Mouse (Mus musculus): ENCODE results near the gene Urgcp.
A peak's percentile ranks its signal among the peaks of the same experiment; 100 is the strongest.
"Not testable (repeated sequence)": the region's sequence is repeated elsewhere in the genome, so short reads cannot be mapped to it uniquely, and the experiment has no call there.

Gene Urgcp

GRCm38 (mm10) chr11:5761820-5762632 lies at the start of gene Urgcp:
Urgcp (minus strand) TSS chr11:5762376.
- peak; percentile 92 to 95 for DNase-seq

DNA sequence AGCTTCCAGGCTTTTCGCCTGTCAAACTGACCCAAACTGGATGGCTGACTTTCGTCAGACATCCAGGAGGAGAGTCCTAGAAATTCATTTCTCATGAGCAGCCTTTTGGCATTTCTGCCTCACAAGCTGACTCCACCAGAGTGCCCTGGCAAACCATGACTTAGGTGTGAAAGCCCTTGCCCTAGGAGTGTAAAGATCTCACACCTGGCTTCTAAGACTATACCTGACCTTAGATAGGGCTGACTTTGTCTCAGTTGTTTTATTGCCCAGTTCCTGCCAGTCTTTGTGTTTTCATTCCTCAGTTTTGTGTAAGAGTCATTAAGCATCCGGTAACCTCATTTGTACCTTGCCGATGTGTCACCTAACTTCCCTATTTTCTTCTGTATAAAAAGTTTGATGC lies 47.3 kb upstream of the Urgcp start:
- DNase-seq, result not testable (repeated sequence)

- DNase-seq, result no peak
These were observed 45.8 kb upstream of the Urgcp start for GRCm38 (mm10) chr11:5807956-5808355.

DNA sequence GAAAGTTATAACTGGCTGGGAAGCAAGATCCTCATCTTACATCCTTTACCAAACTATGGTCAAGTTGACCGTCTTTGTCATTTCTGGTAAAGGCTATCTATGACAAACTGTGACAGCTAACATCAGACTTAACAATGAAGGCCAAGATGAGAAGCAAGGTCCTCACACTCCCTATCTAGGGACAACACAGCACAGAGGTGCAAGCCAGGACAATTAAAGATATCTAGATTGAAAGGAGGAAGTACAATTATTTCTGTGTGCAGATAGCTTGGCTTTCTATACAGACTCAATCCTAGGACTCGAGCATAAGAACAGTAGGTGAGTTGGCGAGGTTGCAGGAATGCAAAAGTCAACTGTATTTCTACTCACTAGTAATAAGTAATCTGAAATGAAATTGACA lies 43.5 kb upstream of the Urgcp start:
- DNase-seq, result no peak

- DNase-seq, result no peak
These were observed 42.0 kb upstream of the Urgcp start for GRCm38 (mm10) chr11:5804174-5804573.

DNA sequence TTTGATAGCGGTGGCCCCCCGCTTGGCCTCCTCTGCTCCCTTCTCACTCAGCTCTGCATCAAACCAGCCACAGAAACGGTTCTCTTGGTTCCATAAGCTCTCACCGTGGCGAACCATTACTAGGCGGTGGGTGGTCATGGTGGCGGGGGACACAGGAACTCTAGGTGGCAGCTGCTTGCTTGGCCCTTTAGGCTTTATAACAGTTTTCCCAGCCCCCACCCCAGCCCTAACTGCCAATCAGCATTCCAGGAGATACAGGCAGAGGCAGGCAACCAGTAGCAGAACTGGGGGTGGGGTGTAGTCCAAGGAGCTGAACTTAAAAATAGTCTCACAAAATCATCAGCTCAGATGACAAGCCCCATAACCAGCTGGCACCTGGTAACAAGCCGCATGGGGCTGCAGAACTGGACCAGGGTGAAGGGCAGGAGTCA lies 41.4 kb upstream of the Urgcp start, which contains the start of gene Pgam2:
TSS of gene Pgam2 (minus strand) at position 183 of the 431 bp plus-strand sequence.
- no peak for DNase-seq

GRCm38 (mm10) chr11:5802457-5803217 lies 40.5 kb upstream of the Urgcp start:
- no peak for DNase-seq

- no peak for DNase-seq
These were observed 39.8 kb upstream of the Urgcp start for GRCm38 (mm10) chr11:5802005-5802404.

GRCm38 (mm10) chr11:5801511-5801910 lies 39.3 kb upstream of the Urgcp start:
- no peak for DNase-seq

DNA sequence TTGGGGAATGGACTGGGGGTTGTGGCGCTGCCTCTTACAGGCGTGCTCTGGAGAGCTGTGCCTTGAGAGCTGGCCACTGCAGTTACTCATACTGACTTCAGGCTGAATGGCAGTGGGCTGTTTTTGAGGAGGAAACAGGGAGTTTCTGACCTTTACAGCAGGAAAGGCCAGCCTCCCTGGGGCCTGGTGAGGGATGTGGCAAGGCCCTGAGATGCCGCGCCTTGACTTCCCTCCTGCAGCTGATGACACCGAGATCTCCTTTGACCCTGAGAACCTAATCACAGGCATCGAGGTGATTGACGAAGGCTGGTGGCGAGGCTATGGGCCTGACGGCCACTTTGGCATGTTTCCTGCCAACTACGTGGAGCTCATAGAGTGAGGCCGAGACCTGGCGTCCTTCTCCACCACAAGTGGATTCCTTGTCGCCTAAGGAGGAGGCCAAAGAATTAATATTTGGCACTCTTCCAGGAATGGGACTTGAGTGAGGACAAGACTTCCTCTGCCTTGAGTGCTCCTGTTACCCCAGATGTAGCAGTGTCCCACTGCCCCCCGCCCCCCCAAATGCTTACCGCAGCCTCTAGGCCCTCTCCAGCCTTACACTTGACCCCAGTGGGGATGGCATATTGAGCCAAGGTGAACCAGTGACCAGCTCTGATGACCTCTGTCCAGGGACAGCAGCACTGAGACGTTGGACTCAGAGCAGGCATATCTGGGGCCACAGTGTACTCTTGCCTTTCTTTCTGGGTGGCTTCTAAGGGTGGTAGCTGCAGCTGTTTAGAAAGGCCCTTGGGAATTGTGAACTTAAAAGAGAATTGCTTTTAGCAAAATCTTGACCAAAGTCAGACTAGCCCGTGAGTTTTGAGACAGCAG lies 37.7 kb upstream of the Urgcp start:
- no peak for DNase-seq

- DNase-seq, result no peak
These were observed 35.8 kb upstream of the Urgcp start for GRCm38 (mm10) chr11:5797928-5798327.

DNA sequence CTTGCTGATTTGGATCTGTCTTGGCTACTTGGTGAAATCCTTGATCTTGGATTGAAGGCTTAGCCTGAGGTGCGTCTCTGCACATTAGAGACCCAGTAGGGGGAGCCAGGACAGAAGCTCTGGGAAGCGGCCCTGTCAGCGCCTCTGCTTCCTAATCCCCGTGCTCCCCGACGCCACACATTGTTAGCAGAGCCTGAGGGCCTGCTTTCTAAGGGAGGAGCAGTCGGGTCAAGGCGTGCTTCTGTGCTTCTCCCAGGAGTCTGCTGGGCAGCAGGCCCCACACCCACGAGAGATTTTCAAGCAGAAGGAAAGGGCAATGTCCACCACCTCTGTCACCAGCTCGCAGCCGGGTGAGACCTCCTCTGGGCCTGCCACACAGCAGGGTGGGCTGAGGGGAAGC lies 35.2 kb upstream of the Urgcp start:
- no peak for DNase-seq

- DNase-seq, result no peak
These were observed 34.8 kb upstream of the Urgcp start for GRCm38 (mm10) chr11:5796939-5797338.

DNA sequence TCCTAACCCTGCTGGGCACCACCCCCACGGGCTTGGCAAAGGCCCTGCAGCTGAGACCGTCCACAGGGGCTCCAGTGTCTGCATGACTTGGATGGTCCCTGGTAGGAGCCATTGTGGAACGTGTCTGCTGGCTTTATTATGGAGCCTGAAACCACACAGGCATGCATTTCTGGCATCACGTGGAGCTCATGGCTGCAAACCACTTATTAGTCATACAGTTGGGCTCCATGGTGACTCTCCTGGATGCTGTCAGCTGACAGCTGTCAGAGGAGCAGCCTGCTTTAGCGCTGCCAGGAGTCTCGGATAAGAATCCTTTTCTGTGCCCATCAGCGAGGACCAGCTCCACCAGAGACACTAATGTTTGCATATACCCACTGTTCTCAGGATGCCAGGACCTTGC lies 33.5 kb upstream of the Urgcp start:
- DNase-seq, result no peak

DNA sequence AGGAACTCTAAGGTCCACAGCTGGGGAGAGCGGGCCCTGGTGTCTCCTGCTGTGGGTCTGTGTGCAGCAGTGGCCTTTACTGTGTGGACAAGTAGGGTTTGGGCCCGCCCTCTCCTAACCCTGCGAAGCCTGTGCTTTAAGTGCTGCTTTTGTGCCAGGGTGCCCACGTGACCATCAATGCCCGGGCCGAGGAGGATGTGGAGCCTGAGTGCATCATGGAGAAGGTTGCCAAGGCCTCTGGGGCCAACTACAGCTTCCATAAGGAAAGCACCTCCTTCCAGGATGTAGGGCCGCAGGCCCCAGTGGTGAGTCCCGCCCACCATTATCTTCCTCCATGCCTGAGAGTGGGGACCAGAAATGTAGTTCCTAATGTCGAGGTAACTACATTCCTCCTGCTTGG lies 33.1 kb upstream of the Urgcp start:
- no peak for DNase-seq

- no peak for DNase-seq
These were observed 28.3 kb upstream of the Urgcp start for GRCm38 (mm10) chr11:5790431-5790830.

DNA sequence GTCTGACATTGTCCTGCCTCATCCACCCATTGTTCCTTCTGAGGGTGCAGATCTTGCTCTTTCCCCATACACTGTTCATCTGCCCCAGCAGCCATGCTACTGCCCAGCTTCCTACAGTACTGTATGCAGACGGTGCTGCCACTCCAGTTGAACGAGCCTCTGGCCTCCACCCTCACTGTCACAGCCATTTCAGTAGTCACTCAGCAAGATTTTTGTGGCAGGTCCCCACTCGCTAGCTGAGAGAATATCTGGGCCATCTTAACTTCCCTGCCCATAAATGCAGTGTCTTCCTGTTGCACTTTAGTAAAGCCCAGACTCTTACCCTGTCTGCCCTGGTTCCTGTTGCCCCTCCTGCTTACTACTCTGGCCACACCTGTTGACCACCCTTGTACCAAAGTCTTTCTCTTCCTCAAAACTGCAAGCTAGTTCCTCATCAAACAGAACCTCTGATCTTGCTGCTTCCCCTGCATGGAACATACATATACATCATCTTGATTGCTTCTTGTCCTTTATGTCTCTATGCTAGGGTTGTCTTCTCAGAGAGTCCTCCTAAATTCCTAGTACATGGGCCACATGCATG lies 27.7 kb upstream of the Urgcp start:
- DNase-seq, result peak; percentile 27 to 44

DNA sequence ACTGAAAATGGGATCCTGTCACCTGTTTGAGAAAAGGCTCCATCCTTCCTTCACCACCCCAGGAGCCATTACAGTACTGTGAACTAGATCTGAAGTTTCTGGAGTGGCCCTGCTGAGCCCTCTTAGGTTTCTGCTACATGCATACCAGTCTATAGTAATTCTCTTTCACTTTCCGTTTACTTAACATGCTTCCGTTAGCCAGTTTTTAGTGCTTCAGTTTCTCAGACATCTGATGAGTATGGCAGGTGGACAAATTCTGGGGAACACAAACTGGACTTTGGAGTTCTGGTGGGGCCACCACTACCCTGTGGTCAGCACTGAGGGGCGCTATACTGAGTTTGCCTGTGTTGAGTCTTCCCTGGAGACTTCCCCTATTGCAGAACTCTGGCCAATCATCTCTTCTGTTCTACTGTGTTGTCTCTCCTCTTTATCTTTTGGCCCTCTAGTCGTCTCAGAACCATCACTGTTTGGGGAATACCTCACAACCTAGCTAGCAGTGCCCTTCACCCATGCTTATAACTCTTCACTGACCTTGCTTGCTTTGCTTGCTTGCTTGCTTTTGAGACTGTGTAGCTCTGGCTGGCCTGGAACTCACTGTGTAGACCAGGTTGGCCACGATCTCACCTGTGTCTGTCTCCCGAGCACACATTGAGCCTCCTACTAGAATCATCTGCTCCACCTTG lies 27.0 kb upstream of the Urgcp start:
- no peak for DNase-seq

DNA sequence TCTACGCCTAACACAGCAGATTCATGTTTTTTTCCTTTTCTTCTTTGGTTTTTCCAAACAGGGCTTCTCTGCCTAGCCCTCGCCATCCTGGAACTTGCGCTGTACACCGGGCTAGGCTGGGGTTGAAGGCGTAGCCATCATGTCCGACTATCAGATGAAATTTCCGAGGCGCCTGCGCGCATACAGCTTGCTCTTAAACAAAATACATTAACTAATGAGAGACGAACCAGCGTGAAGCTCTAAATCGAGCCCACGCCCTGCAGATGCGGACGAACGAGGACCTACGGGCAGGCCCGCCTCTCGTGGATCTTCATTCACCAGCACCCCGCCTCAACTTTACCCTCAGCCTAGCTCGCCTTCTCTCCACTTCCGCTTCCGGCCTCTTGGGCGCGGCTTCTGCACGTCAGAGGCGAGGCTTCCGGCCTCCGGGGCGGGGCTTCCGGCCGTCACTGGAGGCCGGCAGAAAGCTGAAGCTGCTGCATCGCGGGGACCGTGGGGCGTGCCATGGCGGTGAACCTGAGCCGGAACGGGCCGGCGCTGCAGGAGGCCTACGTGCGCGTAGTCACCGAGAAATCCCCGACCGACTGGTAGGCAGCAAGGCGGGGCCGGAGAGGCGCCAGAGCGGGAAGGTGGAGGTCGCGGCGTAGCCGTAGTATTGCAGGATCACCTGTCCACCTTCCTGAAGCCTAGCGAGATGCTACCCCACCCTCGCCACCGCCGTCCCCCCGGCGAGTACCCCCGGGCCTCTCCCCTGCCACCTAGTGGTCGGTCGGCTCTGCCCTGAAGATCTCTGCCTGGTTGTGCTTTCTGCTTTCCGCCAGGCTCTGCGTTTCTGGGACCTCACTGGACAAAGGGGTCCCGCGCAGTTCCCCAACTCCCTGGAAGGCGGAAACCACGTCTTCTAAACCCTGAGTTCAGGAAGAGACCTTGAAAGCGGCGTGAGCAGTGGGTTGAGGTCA lies 26.2 kb upstream of the Urgcp start, which contains the start of gene Dbnl:
TSS of gene Dbnl (plus strand) at position 433 of the 959 bp plus-strand sequence.
- DNase-seq, result peak; percentile 94 to 96

- no peak for DNase-seq
These were observed 25.5 kb upstream of the Urgcp start for GRCm38 (mm10) chr11:5787671-5788055.

GRCm38 (mm10) chr11:5785732-5786131 lies 23.6 kb upstream of the Urgcp start:
- no peak for DNase-seq
